Mouse (Mus musculus) liver, embryonic 14.5 days (tissue): ENCODE data around the gene Igf1r.

ENCODE experiments used
- CTCF ChIP-seq: IDR thresholded peaks from 2 replicates; pipeline ENCODE4 v1.5.1; 2016; ENCODE audit warnings: antibody characterized with exemption, low read depth, control low read depth
- EP300 ChIP-seq: IDR thresholded peaks from 2 replicates; pipeline ENCODE4 v1.6.1; 2016; ENCODE audit warnings: antibody characterized with exemption, low read depth

DNA sequence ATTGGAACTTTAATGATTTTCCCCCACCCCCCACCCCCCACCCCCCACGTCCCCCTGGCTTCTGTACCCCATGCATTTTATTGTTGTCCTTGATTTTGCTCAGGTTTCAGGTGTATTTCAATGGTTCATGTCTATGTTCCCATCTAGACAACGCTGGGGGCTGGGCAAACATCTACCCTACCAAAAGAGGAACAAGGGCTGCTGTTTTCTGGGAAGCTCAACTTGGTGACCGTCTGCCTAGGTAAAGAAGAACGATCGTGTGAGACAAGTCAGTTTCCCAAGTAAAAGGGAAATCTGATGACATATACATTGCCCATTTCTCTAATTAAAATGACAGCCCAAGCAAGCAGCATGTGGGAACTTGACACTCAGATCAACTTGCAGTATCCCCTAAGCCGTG lies 107.1 kb downstream of the Igf1r start:
- no peak for TF ChIP-seq CTCF
- no peak for TF ChIP-seq EP300
